Mouse (Mus musculus) midbrain, embryonic 15.5 days (tissue): ENCODE measurements around the gene Ccna1. TPM values are rescaled to one million over a fixed set of nuclear protein-coding genes. Genes with fewer than 3 reads are reported as not detected.
A peak's percentile ranks its signal among the peaks of the same experiment; 100 is the strongest.

Source experiments
- ATAC-seq: fragments of 200-750 bp; cut with Nextera tagmentation; replicated peaks from 2 replicates; pipeline ENCODE4 v1.8.0; 2017; ENCODE audit warnings: moderate TSS enrichment
- H3K27ac ChIP-seq: fragments of 300-500 bp; sonication (generic); 2 replicates; pipeline ENCODE4 v1.5.1; 2015; ENCODE audit warnings: mild to moderate bottlenecking, inconsistent platforms
- H3K27me3 ChIP-seq: fragments of 300-500 bp; sonication (generic); replicated peaks from 2 replicates; pipeline ENCODE4 v1.6.1; 2015; ENCODE audit warnings: inconsistent platforms
- H3K36me3 ChIP-seq: fragments of 300-500 bp; sonication (generic); replicated peaks from 2 replicates; pipeline ENCODE4 v1.6.1; 2015; ENCODE audit warnings: inconsistent platforms
- H3K4me1 ChIP-seq: fragments of 300-500 bp; sonication (generic); 2 replicates; pipeline ENCODE4 v1.6.1; 2015; ENCODE audit warnings: inconsistent platforms
- H3K4me2 ChIP-seq: fragments of 300-500 bp; sonication (generic); 2 replicates; pipeline ENCODE4 v1.6.1; 2015; ENCODE audit warnings: inconsistent platforms, mild to moderate bottlenecking, moderate library complexity
- H3K4me3 ChIP-seq: fragments of 300-500 bp; sonication (generic); 2 replicates; pipeline ENCODE4 v1.5.1; 2015; ENCODE audit warnings: mild to moderate bottlenecking, inconsistent platforms
- H3K9ac ChIP-seq: fragments of 300-500 bp; sonication (generic); 2 replicates; pipeline ENCODE4 v1.6.1; 2015; ENCODE audit warnings: mild to moderate bottlenecking, inconsistent platforms
- H3K9me3 ChIP-seq: fragments of 300-500 bp; sonication (generic); 2 replicates; pipeline ENCODE4 v1.6.1; 2016; ENCODE audit warnings: inconsistent platforms
- WGBS: fragments of 180-500 bp; shearing (Covaris S2); methylation state at CpG from one replicate; pipeline ENCODE4 v1.1.7; 2015; ENCODE audit warnings: mixed read lengths; 5-methylcytosine and 5-hydroxymethylcytosine counted together
- polyA plus RNA-seq: library from polyadenylated mRNA; unstranded; fragments of >200 nt; fragmentation: Nextera tagmentation; extraction: Ambion mirVana; gene quantifications from 2 replicates; pipeline ENCODE4 v1.2.1, GENCODE M21; 2015

Ccna1 gene
- polyA plus RNA-seq: 2.5 TPM in 2 replicates

DNA sequence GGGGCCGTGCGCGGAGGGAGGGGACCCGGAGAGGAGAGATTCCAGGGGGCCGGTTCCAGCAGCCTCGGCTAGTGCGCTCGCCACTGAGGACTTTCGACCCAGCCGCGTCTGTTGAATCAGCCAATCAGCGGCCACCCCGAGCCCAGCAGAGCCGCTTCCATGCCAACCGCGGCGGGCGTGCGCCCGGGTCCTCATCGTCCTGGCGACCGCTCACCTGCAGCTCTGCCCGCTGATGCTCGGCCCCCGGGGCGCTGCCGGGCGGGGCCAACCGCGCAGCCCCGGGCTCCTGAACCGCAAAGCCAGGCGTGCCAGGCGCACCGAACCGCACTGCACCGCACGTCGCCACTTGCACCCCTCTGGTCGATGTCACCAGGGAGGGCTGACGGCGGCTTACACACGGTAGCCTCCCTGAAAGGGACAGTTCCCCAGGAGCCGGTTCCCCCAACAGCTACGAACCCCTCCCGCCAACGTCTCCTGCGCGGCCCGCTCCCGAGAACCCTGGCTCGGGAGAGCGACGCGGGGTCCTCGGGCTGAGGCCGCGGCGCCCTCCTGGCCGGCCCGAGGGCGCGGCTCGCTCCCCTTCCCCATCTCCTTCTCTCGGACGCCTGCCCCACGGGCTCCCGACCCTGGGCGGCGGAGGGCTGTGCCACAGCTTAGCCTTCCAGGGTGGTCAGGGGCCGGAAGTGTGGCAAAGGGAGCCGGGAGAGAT, at the start of gene Ccna1:
Ccna1 (minus strand) TSS at position 464 of the 709 bp plus-strand sequence.
- peaks cover 12% of the 10 kb centered on the region for H3K4me1 ChIP-seq
- H3K27me3 ChIP-seq: peaks cover 4% of the 10 kb centered on the region; the same call in 1 of the 2 replicates
- no peak within 1 kb of the TSS for H3K27ac ChIP-seq
- WGBS: under 1% methylated on average over 72 of the region's 73 CpGs
- peak within 1 kb of the TSS; percentile 71 for H3K9ac ChIP-seq
- peak; percentile 97 for ATAC-seq
- H3K9me3 ChIP-seq: no peaks in the 10 kb centered on the region
- H3K4me3 ChIP-seq: peak within 1 kb of the TSS; percentile 78
- no peaks in the 10 kb centered on the region for H3K36me3 ChIP-seq
- H3K4me2 ChIP-seq: peak within 1 kb of the TSS; percentile 97

DNA sequence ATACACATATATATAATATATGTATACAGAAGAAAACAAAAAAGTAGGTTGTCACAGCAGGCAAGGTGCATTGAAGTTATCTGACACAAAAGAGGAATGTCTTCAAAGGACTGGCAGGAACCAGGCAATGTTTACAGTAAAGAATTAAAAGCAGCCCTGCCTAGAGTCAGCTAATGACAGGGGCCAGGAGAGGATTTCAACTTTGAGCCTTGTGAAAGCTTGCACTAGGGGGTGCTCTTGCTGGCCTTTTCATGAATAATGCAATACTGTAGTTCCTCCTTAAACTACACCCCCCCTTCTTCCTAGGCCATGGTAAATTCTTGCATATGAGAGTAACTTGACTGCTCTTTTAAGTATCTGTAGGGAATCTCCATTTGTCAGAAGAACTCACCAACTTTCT, 45.8 kb upstream of the Ccna1 start:
- Histone ChIP-seq H3K27me3 (no peaks in the 10 kb centered on the region), H3K4me2 (no peak overlapping the region), H3K4me1 (peaks cover 6% of the 10 kb centered on the region; the same call in 1 of the 2 replicates), H3K9ac (no peak overlapping the region), H3K4me3 (no peak overlapping the region), H3K36me3 (no peaks in the 10 kb centered on the region), H3K27ac (no peak overlapping the region), H3K9me3 (no peaks in the 10 kb centered on the region)
- ATAC-seq: no peak

DNA sequence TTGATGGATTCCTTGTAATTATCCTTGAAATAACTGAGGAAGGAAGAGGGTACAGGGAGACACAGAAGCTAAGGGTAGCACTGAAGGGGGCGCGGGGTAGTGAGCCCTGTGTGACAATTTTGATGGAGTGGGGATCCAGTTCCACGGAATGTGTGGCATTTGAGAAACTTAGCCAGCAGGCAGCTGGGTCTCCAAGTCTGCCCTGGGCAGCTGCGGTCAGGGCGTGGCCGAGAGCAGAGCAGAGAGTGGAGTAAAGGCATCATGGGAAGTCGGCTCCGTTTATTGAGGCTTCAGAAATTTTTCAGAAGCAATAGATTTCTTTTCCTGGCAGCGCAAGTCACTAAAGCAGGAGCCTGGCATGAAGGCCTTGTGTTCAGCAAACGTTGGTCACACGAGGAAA, 43.7 kb upstream of the Ccna1 start:
- Histone ChIP-seq H3K4me2 (no peak overlapping the region), H3K9me3 (no peaks in the 10 kb centered on the region), H3K27me3 (no peaks in the 10 kb centered on the region), H3K4me1 (peaks cover 6% of the 10 kb centered on the region; the same call in 1 of the 2 replicates), H3K9ac (no peak overlapping the region), H3K27ac (no peak overlapping the region), H3K36me3 (no peaks in the 10 kb centered on the region), H3K4me3 (no peak overlapping the region)
- 84% methylated on average over 11 of the region's 11 CpGs for WGBS
- no peak for ATAC-seq

DNA sequence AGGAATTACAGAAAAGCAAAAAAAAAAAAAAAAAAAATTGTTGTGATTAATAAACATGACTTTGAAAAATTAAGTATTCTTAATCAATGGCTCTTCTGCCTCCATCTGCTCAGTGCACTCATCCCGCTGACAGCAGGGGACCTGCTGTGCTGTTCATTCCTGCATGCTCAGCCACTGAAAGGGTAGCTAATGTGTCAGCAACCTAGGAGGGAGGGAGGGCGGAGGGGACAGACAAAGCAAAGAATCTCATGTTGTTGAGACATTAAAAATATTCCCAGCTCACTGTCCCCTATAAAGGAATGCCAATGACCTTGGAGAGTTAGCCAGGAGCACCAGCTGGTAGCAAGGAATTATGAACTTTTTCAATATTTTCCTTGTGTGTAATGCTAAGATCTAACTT, 42.7 kb upstream of the Ccna1 start:
- Histone ChIP-seq H3K36me3 (no peaks in the 10 kb centered on the region), H3K27ac (no peak overlapping the region)

DNA sequence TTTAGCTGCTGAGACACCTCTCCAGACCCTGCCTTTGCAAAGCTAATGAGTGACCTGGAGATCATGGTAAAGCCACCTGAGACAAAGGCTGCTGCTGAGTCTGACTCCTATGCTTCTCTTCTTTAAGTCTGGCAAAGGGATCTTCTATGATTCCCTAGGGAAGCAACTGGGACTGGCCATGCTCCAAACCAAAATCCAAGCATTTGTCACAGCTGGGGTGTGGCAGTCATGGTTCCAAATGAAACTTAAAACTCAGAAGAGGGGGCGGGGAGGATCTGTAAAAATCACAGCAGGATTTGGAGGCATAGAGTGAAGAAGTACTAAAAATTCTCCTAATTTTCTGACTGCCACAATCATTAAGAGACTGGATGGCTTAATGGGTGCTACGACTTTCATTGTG, 41.9 kb upstream of the Ccna1 start:
- H3K4me3 ChIP-seq: no peak overlapping the region
- no peak overlapping the region for H3K9ac ChIP-seq
- no peak overlapping the region for H3K4me2 ChIP-seq
- H3K36me3 ChIP-seq: no peaks in the 10 kb centered on the region
- ATAC-seq: no peak
- H3K27me3 ChIP-seq: no peaks in the 10 kb centered on the region
- H3K9me3 ChIP-seq: no peaks in the 10 kb centered on the region
- no peak overlapping the region for H3K27ac ChIP-seq
- peaks cover 6% of the 10 kb centered on the region; the same call in 1 of the 2 replicates for H3K4me1 ChIP-seq
- 78% methylated on average over 2 of the region's 2 CpGs for WGBS

More for the DNA sequence above, 42.7 kb upstream of the Ccna1 start:
- 27% methylated on average over 2 of the region's 2 CpGs for WGBS
- Histone ChIP-seq H3K9ac (no peak overlapping the region), H3K4me3 (no peak overlapping the region), H3K9me3 (no peaks in the 10 kb centered on the region), H3K4me1 (peaks cover 6% of the 10 kb centered on the region; the same call in 1 of the 2 replicates), H3K27me3 (no peaks in the 10 kb centered on the region), H3K4me2 (no peak overlapping the region)
- ATAC-seq: peak; percentile 60; the same call in 1 of the 2 replicates

DNA sequence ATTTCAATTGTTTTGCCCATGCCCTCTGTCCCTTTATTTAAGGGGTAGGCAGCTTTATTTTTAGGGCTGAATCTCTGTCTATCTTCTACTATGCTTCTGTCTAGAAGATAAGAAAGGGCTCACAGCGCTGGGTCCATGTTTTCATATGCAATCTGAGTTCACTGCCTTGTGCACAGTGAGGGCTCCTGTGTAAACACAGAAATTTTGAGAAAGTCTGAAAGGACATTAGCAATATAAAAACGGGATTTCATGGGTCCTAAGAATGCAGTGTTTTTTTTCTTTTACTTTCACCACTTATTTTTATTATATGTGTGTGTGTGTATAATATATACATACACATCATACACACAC, 41.3 kb upstream of the Ccna1 start:
- peak overlapping the region; percentile 39 for H3K27ac ChIP-seq

DNA sequence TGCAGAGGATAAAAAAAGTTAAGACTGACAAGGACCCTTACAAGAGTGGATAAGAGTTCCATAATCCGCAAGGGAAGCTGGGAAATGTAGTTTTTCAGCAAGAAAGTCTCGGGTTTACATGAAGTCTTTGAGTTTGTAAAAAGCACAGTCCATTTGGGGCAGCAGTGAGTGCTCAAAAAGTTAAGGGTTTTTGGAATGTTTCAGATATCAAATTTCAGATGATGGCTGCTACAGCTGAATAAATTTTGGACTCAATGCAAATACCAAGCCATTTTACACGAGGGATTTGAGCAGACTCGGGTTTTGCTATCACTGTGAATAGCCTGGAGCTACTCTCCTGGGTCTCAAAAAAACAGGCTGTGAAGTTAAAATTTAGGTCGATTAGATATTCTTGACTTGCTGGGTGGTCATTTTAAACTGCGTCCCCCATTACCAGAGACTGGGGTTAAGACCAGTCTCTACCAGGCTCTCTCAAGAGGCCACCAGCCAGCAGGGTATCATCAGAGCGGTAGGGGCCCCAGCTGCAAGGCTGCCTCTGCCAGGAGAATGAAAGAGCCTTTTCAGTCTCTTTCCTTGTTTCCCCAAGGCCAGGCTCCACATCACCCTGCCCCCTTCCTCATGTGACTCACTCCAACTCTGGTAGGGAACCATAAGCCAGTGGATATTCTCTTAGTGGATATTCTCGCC, 40.8 kb upstream of the Ccna1 start:
- no peaks in the 10 kb centered on the region for H3K9me3 ChIP-seq
- peaks cover 6% of the 10 kb centered on the region; the same call in 1 of the 2 replicates for H3K4me1 ChIP-seq
- no peaks in the 10 kb centered on the region for H3K36me3 ChIP-seq
- no peak overlapping the region for H3K9ac ChIP-seq
- 22% methylated on average over 8 of the region's 8 CpGs for WGBS
- H3K27ac ChIP-seq: peak overlapping the region; percentile 39
- H3K4me2 ChIP-seq: no peak overlapping the region
- H3K4me3 ChIP-seq: no peak overlapping the region
- peak; percentile 62; the same call in 1 of the 2 replicates for ATAC-seq
- H3K27me3 ChIP-seq: no peaks in the 10 kb centered on the region

More for the DNA sequence above, 41.3 kb upstream of the Ccna1 start:
- no peaks in the 10 kb centered on the region for H3K9me3 ChIP-seq
- WGBS: 68% methylated on average over 2 of the region's 2 CpGs
- ATAC-seq: no peak
- peaks cover 6% of the 10 kb centered on the region; the same call in 1 of the 2 replicates for H3K4me1 ChIP-seq
- H3K9ac ChIP-seq: no peak overlapping the region
- H3K27me3 ChIP-seq: no peaks in the 10 kb centered on the region
- H3K36me3 ChIP-seq: no peaks in the 10 kb centered on the region
- H3K4me3 ChIP-seq: no peak overlapping the region
- H3K4me2 ChIP-seq: no peak overlapping the region

DNA sequence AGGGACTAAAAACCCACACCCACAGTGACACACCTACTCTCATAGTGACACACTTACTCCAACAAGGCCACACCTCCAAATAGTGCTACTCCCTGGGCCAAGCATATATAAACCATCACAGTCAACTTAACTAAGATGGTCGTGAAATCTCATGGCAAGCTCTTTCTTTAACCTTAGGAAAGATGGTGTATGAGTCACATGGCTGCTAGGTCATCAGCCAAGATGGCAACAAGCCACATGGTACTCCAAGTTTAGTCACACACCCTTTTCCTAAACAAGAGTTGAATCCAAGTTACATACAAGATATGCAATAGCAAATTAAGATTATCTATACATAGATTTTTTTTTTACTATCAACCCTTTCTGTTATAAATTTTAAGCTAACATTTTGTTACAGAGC, 37.9 kb upstream of the Ccna1 start:
- Histone ChIP-seq H3K4me2 (no peak overlapping the region), H3K27me3 (no peaks in the 10 kb centered on the region), H3K9ac (no peak overlapping the region), H3K4me3 (no peak overlapping the region), H3K9me3 (no peaks in the 10 kb centered on the region), H3K4me1 (peaks cover 6% of the 10 kb centered on the region; the same call in 1 of the 2 replicates), H3K27ac (no peak overlapping the region), H3K36me3 (no peaks in the 10 kb centered on the region)
- ATAC-seq: no peak
- 76% methylated on average over 1 of the region's 1 CpGs for WGBS

DNA sequence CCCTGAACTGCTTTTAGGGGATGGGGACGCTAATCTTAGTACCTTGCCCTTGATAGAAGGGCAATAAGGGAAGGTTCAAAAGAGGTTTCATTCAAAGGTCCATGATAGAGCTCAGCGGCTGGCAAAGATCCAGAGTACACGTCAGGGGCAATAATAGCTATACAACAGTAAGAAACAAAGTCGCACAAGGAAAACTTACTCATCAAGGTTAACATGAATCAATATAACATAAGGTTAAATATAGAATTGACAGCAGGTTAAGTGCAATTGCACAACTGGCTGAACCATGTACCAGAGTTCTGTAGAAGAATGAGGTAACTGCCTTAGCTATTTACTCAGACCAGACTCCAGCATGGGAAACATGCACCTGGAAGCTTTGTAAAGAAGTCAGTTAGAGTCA, 34.0 kb upstream of the Ccna1 start:
- H3K9me3 ChIP-seq: no peaks in the 10 kb centered on the region
- no peaks in the 10 kb centered on the region for H3K36me3 ChIP-seq
- H3K4me3 ChIP-seq: no peak overlapping the region
- no peak overlapping the region for H3K27ac ChIP-seq
- WGBS: 85% methylated on average over 4 of the region's 4 CpGs
- H3K4me1 ChIP-seq: no peaks in the 10 kb centered on the region
- H3K4me2 ChIP-seq: no peak overlapping the region
- H3K9ac ChIP-seq: no peak overlapping the region
- ATAC-seq: no peak
- H3K27me3 ChIP-seq: no peaks in the 10 kb centered on the region

DNA sequence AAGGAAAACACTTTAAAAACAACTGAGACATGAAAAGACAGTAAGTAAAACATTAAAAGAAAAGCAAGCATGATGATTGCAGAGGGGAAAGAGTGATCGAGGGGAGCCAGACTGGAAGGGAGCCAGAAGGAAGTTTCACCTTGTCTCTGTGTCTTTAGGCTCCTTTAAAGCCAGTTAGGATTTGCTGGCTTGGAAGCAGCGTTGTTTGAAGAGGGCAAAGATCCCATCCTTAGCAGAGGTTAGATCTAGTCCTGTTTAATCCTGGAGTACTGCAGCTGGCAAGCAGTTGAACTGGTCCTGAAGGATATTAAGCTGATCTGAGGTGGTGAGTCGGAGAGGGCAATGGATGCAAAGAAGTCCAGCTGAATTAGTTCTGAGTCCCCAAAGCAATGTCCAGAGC, 33.5 kb upstream of the Ccna1 start:
- Histone ChIP-seq H3K4me1 (no peaks in the 10 kb centered on the region), H3K4me2 (no peak overlapping the region), H3K27ac (no peak overlapping the region), H3K27me3 (no peaks in the 10 kb centered on the region), H3K9ac (no peak overlapping the region), H3K4me3 (no peak overlapping the region), H3K36me3 (no peaks in the 10 kb centered on the region), H3K9me3 (no peaks in the 10 kb centered on the region)
- 89% methylated on average over 3 of the region's 3 CpGs for WGBS
- ATAC-seq: no peak

DNA sequence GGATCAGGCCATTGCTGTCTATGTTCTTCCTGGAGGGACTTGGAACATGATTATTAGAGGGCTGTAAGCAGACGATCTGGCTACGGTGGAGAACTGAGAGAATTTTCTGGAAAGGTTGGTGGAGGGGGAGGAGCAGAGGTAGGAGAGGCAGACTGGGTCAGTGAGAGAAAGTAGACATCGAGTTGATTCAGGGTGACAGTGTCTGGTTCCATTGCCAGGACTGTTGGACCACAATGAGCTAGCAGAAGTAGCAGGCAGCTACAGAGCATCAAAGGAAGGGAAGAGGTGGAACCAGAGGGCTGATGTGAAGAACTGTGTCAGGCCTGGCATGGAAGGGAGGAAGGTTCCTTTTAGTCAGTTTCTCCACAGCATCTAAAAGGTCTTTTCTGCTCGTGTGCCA, 33.1 kb upstream of the Ccna1 start:
- no peak for ATAC-seq
- WGBS: 77% methylated on average over 4 of the region's 4 CpGs
- H3K27me3 ChIP-seq: no peaks in the 10 kb centered on the region
- H3K27ac ChIP-seq: no peak overlapping the region
- H3K9ac ChIP-seq: no peak overlapping the region
- H3K4me2 ChIP-seq: no peak overlapping the region
- no peaks in the 10 kb centered on the region for H3K9me3 ChIP-seq
- no peak overlapping the region for H3K4me3 ChIP-seq
- H3K36me3 ChIP-seq: no peaks in the 10 kb centered on the region
- H3K4me1 ChIP-seq: no peaks in the 10 kb centered on the region

DNA sequence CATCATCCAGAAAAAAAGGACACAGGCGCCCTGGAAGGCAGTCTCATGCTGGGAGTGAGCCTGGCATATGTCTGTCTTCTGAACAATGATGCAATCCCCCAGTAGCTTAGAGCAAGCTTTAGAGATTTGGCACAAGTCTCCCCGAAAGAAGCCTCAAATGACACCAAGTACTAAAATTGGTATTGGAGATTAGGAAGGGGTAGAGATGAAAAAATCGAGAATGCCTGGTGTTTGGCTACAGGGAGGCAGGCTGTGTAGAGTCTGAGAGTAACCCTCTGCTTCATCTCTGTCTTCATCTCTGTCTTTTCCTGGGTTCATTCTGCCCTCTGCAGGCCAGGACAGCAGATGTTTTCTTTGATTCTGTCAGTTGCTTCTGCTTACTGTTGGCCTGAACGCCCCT, 32.1 kb upstream of the Ccna1 start:
- no peaks in the 10 kb centered on the region for H3K36me3 ChIP-seq
- no peaks in the 10 kb centered on the region for H3K9me3 ChIP-seq
- no peak for ATAC-seq
- no peak overlapping the region for H3K4me2 ChIP-seq
- 73% methylated on average over 4 of the region's 4 CpGs for WGBS
- no peak overlapping the region for H3K4me3 ChIP-seq
- no peaks in the 10 kb centered on the region for H3K4me1 ChIP-seq
- H3K27ac ChIP-seq: no peak overlapping the region
- H3K9ac ChIP-seq: no peak overlapping the region
- H3K27me3 ChIP-seq: no peaks in the 10 kb centered on the region

DNA sequence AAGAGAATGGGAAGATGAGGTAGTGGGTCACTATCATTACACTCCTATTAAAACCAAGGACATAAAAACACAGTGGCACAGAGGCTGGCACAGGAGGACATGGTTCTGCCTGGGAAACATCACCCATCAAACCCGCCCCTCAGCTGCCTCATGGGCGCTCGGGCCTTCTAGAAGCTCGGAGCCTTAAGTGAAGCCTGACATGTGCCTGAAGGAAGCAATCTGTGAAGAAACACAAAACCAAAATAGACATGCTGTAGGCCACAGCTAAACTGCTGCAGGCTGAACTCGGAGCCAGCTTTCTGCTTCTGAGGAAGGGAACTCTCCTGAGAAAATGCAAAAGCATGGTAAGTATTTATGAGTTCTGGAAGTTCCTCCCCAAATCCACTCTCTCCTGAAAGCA, 31.6 kb upstream of the Ccna1 start:
- no peaks in the 10 kb centered on the region for H3K4me1 ChIP-seq
- no peaks in the 10 kb centered on the region for H3K36me3 ChIP-seq
- H3K4me2 ChIP-seq: no peak overlapping the region
- no peaks in the 10 kb centered on the region for H3K9me3 ChIP-seq
- no peak overlapping the region for H3K9ac ChIP-seq
- no peak overlapping the region for H3K27ac ChIP-seq
- no peak for ATAC-seq
- no peaks in the 10 kb centered on the region for H3K27me3 ChIP-seq
- WGBS: 90% methylated on average over 5 of the region's 5 CpGs
- no peak overlapping the region for H3K4me3 ChIP-seq
